Mouse (Mus musculus) midbrain, embryonic 16.5 days (tissue): ENCODE data around the gene Msantd1. TPM values are rescaled to one million over a fixed set of nuclear protein-coding genes. Genes with fewer than 3 reads are reported as not detected.
"Not testable (repeated sequence)": the region's sequence is repeated elsewhere in the genome, so short reads cannot be mapped to it uniquely, and the experiment has no call there.

ENCODE experiments used
- ATAC-seq: fragments of 200-750 bp; cut with Nextera tagmentation; 2 replicates; pipeline ENCODE4 v1.8.0; 2017; ENCODE audit warnings: moderate TSS enrichment
- H3K27ac ChIP-seq: fragments of 300-500 bp; sonication (generic); 2 replicates; pipeline ENCODE4 v1.5.1; 2014; ENCODE audit warnings: mild to moderate bottlenecking, low read length, mixed read lengths
- H3K27me3 ChIP-seq: fragments of 300-500 bp; sonication (generic); 2 replicates; pipeline ENCODE4 v1.6.1; 2014; ENCODE audit warnings: low read depth, low read length, mixed read lengths; ENCODE audit not compliant: control insufficient read depth, insufficient read depth
- H3K36me3 ChIP-seq: fragments of 300-500 bp; sonication (generic); 2 replicates; pipeline ENCODE4 v1.6.1; 2014; ENCODE audit warnings: mild to moderate bottlenecking, low read length, moderate library complexity, mixed read lengths; ENCODE audit not compliant: control insufficient read depth, insufficient read depth
- H3K4me1 ChIP-seq: fragments of 300-500 bp; sonication (generic); 2 replicates; pipeline ENCODE4 v1.6.1; 2014; ENCODE audit warnings: mild to moderate bottlenecking, low read length, mixed read lengths; ENCODE audit not compliant: control insufficient read depth, insufficient read depth
- H3K4me2 ChIP-seq: fragments of 300-500 bp; sonication (generic); 2 replicates; pipeline ENCODE4 v1.6.1; 2014; ENCODE audit warnings: mild to moderate bottlenecking, low read length, mixed read lengths
- H3K4me3 ChIP-seq: fragments of 300-500 bp; sonication (generic); 2 replicates; pipeline ENCODE4 v1.5.1; 2014; ENCODE audit warnings: low read depth, mild to moderate bottlenecking, low read length, moderate library complexity, mixed read lengths
- H3K9ac ChIP-seq: fragments of 300-500 bp; sonication (generic); 2 replicates; pipeline ENCODE4 v1.6.1; 2014; ENCODE audit warnings: low read depth, low read length, mixed read lengths
- H3K9me3 ChIP-seq: fragments of 300-500 bp; sonication (generic); replicated peaks from 2 replicates; pipeline ENCODE4 v1.6.1; 2014; ENCODE audit warnings: mild to moderate bottlenecking, low read length, mixed read lengths; ENCODE audit not compliant: control insufficient read depth, poor library complexity, severe bottlenecking
- WGBS: fragments of 180-500 bp; shearing (Covaris S2); extraction: QIAGEN DNeasy Blood & Tissue Kit; methylation state at CpG from one replicate; pipeline ENCODE4 v1.1.7; 2014; 5-methylcytosine and 5-hydroxymethylcytosine counted together
- polyA plus RNA-seq: library from polyadenylated mRNA; unstranded; fragments of >200 nt; fragmentation: Nextera tagmentation; extraction: Ambion mirVana; gene quantifications from 2 replicates; pipeline ENCODE4 v1.2.1, GENCODE M21; 2015

Gene Msantd1
- polyA plus RNA-seq = 6.8 and 8.9 TPM in 2 replicates

- H3K27ac ChIP-seq = no peak within 1 kb of the TSS
- peaks cover 41% of the 10 kb centered on the region for H3K36me3 ChIP-seq
- no peak for ATAC-seq
- no peaks in the 10 kb centered on the region for H3K9me3 ChIP-seq
- no peaks in the 10 kb centered on the region for H3K27me3 ChIP-seq
- 69% methylated on average over 6 of the region's 6 CpGs for WGBS
- H3K4me2 ChIP-seq = no peak within 1 kb of the TSS
- H3K4me3 ChIP-seq = no peak within 1 kb of the TSS
- no peak within 1 kb of the TSS for H3K9ac ChIP-seq
- H3K4me1 ChIP-seq = no peaks in the 10 kb centered on the region
These were observed at the start of gene Msantd1 for GRCm38 (mm10) chr5:34907910-34908725. Msantd1 (plus strand) TSS chr5:34908012.

GRCm38 (mm10) chr5:34865367-34865766 lies 42.4 kb upstream of the Msantd1 start:
- Histone ChIP-seq H3K4me2 (no peak overlapping the region), H3K27me3 (no peaks in the 10 kb centered on the region), H3K27ac (no peak overlapping the region), H3K4me3 (no peak overlapping the region), H3K4me1 (no peaks in the 10 kb centered on the region), H3K9ac (no peak overlapping the region), H3K9me3 (no peaks in the 10 kb centered on the region), H3K36me3 (peaks cover 28% of the 10 kb centered on the region)
- no peak for ATAC-seq
- 97% methylated on average over 5 of the region's 5 CpGs for WGBS

- H3K4me3 ChIP-seq, H3K4me1 ChIP-seq, H3K27ac ChIP-seq, ATAC-seq, H3K4me2 ChIP-seq, H3K9me3 ChIP-seq, H3K27me3 ChIP-seq, H3K9ac ChIP-seq: not testable (repeated sequence)
- H3K36me3 ChIP-seq = peaks cover 48% of the 10 kb centered on the region
- 97% methylated on average over 3 of the region's 3 CpGs for WGBS
These were observed 27.5 kb upstream of the Msantd1 start for GRCm38 (mm10) chr5:34880307-34880706.

GRCm38 (mm10) chr5:34881023-34881422 lies 26.8 kb upstream of the Msantd1 start:
- H3K27ac ChIP-seq = no peak overlapping the region
- no peak overlapping the region for H3K4me3 ChIP-seq
- WGBS = 96% methylated on average over 3 of the region's 3 CpGs
- H3K4me1 ChIP-seq = no peaks in the 10 kb centered on the region
- H3K27me3 ChIP-seq = no peaks in the 10 kb centered on the region
- no peaks in the 10 kb centered on the region for H3K9me3 ChIP-seq
- no peak overlapping the region for H3K9ac ChIP-seq
- ATAC-seq = no peak
- H3K36me3 ChIP-seq = peaks cover 48% of the 10 kb centered on the region
- H3K4me2 ChIP-seq = no peak overlapping the region

GRCm38 (mm10) chr5:34885250-34885649 lies 22.6 kb upstream of the Msantd1 start:
- H3K36me3 ChIP-seq = peaks cover 39% of the 10 kb centered on the region

GRCm38 (mm10) chr5:34889252-34889651 lies 18.6 kb upstream of the Msantd1 start:
- no peak overlapping the region for H3K27ac ChIP-seq
- WGBS = 94% methylated on average over 4 of the region's 4 CpGs
- no peaks in the 10 kb centered on the region for H3K9me3 ChIP-seq
- peaks cover 27% of the 10 kb centered on the region for H3K36me3 ChIP-seq
- H3K9ac ChIP-seq = no peak overlapping the region
- ATAC-seq = no peak
- H3K27me3 ChIP-seq = no peaks in the 10 kb centered on the region
- H3K4me3 ChIP-seq = no peak overlapping the region
- no peaks in the 10 kb centered on the region for H3K4me1 ChIP-seq
- no peak overlapping the region for H3K4me2 ChIP-seq

More at GRCm38 (mm10) chr5:34885250-34885649, 22.6 kb upstream of the Msantd1 start:
- H3K27ac ChIP-seq = no peak overlapping the region
- H3K27me3 ChIP-seq = no peaks in the 10 kb centered on the region
- 79% methylated on average over 3 of the region's 3 CpGs for WGBS
- no peak overlapping the region for H3K4me3 ChIP-seq
- H3K4me2 ChIP-seq = no peak overlapping the region
- no peaks in the 10 kb centered on the region for H3K4me1 ChIP-seq
- no peak overlapping the region for H3K9ac ChIP-seq
- H3K9me3 ChIP-seq = no peaks in the 10 kb centered on the region
- no peak for ATAC-seq

- H3K9ac ChIP-seq = no peak overlapping the region
- 92% methylated on average over 3 of the region's 3 CpGs for WGBS
- no peaks in the 10 kb centered on the region for H3K4me1 ChIP-seq
- H3K9me3 ChIP-seq = no peaks in the 10 kb centered on the region
- no peak for ATAC-seq
- no peak overlapping the region for H3K4me2 ChIP-seq
- H3K36me3 ChIP-seq = peaks cover 29% of the 10 kb centered on the region
- no peak overlapping the region for H3K27ac ChIP-seq
- H3K27me3 ChIP-seq = no peaks in the 10 kb centered on the region
- no peak overlapping the region for H3K4me3 ChIP-seq
These were observed 10.9 kb upstream of the Msantd1 start for GRCm38 (mm10) chr5:34896697-34897453.

GRCm38 (mm10) chr5:34899787-34900469 lies 7.9 kb upstream of the Msantd1 start:
- Histone ChIP-seq H3K27me3 (no peaks in the 10 kb centered on the region), H3K9ac (no peak overlapping the region), H3K4me1 (no peaks in the 10 kb centered on the region), H3K4me2 (no peak overlapping the region), H3K4me3 (no peak overlapping the region), H3K27ac (no peak overlapping the region), H3K36me3 (peaks cover 39% of the 10 kb centered on the region), H3K9me3 (no peaks in the 10 kb centered on the region)
- WGBS = 96% methylated on average over 6 of the region's 6 CpGs
- ATAC-seq = no peak
